Mouse (Mus musculus) right cerebral cortex, postnatal 10 days (tissue): Measurements from ENCODE around the gene Sft2d2.

ENCODE experiments used
- DNase-seq, 2 experiments: peaks; one replicate each; pipeline ENCODE4 v3.0.0; 2021; ENCODE audit warnings: low spot score in 2 of 2

Sft2d2 gene

DNA sequence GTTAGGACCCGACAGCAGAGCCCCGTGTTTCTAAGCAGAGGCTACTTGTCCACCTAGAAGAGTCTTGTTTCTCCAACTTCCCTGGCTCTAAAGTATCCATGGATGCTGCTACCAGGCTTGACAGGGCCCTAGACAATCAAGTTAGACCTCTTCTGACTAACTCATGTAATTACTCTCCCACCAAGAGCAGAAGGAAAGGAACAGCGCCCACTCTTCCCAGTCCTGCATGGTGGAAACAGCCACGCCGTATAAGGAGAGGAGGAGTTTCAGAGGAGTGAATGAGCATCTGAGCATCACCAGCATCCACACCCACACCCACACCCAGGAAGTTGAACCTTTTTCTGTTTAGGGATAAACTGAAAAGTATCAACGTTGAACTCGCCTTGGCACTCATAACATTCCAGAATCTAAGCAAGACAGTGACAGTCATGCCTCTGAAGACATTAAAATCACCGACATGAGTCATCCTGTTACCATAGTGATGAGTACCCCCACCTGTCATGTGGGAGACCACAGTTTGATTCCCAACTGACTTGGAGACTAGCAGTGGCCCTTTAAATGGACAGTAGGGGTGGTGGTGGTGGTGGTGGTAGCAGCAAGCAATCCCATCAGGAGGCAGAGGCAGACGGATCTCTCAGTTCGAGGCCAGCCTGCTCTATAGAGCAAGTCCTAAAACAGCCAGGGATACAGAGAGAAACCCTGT, 3.5 kb downstream of the Sft2d2 start:
- no peak for DNase-seq

DNA sequence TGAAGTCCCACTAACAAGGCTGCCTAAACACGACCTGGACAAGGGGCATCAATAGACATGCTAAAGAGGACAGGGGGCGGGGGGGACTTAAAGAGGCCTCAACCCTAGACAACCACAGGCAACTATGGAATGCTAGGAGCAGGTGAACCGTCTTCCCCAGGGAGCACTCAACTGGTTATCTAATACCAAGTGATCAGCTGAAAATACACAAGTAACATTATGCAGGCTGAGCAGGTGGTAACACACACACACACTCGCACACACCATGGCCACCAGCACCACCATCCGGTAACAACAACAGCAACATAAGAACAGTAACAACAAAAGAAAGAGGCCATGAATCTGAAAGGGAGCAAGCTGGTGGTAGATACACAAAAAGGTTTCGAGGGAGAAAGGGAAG, 4.2 kb downstream of the Sft2d2 start:
- DNase-seq = no peak

DNA sequence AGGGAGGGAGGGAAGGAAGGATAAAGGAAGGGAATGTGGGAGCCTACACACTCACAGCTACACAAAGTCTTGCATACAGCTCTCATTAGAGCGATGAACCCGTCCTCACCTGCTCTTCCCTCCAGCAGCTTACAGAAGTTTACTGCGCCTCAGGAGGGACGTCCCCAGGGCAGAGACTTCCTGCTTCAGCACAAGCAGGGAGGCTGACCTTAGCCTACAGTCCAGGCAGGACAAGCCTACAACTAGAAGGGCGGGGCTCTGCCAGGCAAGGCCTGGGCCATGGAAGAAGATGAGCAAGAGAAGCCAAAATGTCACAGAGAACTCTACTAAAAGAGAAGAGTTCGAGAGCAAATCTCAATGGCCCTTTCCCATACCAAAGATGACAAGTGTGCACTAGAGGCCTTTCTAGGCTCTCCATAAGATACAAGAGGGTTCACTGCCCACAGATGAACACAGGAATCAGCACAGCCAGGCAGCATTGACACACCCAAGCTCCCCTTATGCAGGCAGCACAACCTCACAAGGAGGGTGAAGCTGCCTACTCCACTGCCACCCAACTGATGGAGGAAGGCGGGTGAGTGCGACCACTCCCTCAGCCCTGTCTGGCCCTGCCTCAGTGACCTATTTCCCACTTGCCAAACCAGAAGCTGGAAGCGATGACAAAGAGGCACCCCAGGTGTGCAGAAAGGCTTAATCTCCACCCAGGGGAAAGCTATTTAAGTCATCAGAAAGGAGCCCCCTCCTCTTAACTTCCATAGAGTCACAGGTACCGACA, 5.2 kb downstream of the Sft2d2 start:
- no peak for DNase-seq

DNA sequence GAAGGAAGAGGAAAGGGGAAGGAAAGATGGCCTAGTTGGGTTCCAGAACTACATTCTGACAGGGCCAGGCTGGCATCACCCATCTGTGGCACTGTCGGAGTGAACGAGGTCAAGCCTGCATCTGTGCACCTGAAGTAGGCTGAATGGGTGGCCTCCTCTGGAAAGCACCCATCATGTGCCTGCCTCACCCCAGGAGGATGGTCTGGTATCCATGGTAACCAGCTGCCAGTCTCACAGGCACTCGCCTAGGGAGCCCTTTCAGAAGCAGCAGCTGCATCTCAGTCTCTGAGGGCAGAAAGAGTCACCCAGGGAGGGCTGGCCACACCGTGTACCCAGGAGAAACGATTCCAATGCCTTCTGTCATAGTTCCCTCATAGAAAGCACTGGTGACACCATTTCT, 6.9 kb downstream of the Sft2d2 start:
- peak in 1 of 2 experiments; percentile 34 for DNase-seq

DNA sequence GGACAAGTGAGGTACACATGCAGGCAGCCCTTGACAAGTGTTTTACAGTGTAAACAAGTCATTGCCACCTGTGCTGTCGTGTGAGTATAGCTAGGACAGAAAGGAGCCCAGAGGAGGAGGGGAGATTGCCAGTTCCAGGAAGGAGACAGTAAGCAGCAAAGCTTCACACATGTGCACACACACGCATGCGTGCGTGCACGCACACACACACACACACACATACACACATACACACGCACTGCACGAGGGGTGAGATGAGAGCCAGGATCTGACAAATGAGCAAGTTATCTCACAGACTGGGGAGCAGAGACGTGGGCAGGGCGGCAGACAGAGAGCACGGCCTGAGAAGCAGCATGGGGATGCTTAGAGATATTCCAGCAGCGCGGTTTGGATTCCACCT, 7.7 kb downstream of the Sft2d2 start:
- no peak for DNase-seq

DNA sequence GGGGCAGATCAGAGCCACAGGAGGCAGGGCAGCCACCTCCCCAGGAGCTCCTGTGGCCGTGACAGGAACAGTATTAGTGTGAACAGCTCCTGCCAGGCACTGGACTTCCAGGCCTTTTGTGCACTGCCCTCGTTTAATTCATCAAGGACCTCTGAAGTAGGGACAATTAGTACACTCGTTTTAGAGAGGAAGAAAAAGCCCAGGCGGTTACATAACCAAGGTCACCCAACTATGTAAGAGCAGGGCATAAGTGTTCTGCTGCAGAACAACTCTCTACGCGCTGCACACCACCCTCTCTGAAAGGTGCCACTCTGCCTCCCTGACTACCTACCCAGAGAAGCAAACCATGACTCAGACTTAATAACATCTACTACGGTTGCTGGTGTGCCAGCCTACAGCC, 9.1 kb downstream of the Sft2d2 start:
- DNase-seq = no peak

DNA sequence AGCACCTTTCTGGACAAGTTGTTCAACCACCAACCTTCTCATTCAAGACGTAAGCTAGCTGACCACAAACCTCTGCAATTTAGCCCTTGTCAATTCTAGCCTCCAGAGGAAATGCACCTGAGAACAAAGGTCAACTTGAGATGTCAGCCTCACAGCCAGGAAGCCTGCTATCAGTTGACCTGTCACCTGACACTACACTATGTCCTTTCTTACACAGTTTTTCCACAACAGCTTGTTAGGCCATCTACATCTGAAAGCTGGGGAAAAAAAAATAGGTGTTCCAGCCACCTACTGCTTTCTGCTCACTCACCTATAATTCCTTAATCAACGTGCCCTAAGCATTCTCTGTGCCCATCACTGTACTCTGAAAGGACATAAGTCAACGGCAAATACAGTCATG, 10.1 kb downstream of the Sft2d2 start:
- DNase-seq = no peak

DNA sequence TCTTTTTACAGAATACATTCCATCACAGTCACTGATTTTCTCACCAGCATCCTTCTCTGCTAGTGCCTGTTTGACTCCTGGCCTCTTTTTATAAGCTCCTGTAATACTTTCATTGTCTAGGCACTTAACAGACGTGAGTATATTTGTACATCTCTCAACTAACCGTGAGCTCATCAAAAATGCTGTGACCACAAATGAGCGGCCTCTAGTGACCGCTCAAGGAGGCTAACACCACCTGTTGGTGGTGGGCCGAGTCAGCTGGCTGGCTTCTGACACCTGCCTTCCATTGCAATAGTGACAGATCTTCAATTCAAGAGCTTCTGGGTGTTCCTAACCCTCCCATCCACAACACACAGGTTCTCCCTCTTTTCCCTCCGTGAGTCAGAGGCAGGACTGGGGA, 10.8 kb downstream of the Sft2d2 start:
- DNase-seq = no peak

DNA sequence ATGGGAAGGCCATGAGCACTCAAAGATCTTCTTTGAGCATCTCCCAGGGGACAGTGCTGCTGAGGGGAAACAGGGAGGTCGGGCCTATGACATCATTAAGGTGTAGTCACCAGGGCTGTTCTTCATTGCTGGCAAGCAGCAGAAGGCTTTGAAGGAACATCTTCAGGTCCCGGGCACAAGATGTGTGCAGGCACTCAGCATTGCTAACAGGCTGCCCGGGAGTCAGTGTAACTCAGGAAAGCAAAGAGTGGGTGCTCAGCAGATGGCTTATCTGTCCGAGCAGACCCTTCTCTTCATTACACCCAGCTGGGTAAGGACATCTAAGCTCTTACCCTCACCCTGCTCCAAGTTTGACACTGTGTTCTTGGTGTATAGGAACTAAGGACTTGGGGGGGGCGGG, 14.9 kb downstream of the Sft2d2 start:
- DNase-seq = no peak

DNA sequence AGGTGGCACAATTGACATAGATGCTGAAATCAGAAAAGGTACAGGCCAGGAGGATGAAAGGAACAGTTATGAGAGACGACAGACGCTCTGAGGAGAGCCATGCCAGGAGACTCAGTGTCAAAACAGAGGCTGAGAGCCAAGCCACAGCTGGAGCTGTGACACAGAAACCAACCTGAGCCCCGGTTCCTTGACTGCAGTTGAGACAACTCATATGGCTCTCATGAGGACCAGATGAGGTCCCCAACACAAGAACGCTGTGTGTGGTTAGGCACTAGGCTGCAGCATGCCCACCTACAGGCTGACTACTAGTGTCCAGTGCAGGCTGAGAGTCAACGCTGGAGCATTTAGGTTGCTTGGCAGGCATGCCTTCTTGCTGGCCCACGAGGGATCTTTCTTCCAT, 16.2 kb downstream of the Sft2d2 start:
- DNase-seq = no peak

DNA sequence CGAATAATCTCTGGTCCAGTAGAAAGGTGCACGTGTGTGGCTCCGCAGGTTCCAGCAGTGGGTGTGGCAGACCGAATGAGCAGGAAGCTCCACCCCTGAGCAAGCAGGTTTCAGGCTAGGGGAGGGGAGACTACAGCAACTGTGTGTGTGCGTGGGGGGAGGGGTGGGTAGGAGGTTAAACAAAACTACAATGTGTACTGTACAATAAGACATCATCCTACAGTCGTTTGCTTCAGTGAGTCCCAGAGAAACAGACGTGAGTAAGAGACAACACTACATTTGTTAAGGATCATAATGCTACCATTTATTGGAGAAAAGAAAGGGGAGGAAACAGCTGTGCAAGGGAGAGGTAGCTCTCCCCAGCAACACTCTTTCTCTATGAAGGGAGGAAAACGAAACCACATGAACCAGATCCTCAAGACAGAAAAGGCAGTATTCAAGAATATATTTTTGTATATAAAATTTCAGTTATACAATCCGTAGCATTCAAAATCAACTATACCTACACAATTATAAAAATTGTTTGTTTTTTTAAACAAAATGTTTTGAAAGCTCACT, 20.1 kb downstream of the Sft2d2 start:
- DNase-seq = no peak

DNA sequence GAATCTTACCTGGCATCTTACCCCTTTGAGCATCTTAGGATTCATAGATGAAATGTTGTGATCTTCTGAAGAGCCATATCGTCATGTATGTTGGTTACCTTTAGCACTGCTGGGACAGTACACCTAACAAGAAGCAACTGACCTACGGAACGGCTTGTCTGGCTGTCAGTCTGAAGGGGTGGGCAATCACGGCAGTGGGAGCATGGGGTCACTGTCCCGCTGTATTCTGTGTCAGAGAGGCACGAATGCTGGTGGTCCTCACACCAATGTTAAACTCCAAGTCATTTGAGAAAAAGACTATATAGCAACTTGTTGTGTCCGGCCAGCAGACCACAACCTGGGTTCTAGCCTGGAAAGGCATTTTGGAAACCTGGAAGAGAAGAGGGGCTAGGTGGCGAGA, 23.0 kb downstream of the Sft2d2 start:
- peak in 1 of 2 experiments; percentile 6 for DNase-seq

DNA sequence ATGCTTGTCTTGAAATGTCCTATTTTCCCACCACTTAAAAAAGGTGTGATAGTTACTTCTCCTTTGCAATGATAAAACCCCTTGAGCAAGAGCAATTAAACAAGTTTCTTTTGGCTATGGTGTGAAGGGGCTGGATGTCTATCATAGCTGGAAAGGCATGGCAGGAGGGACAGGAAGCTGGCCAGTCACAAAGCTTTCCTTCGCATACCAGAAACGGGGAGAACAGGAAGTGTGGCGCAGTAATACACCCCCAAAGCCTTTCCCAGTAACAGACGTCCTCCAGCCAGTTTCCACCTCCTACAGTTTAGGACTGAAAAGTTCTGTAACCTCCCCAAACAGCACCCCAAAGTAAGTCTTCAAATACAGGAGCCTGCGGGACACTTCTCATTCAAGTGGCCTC, 24.1 kb downstream of the Sft2d2 start:
- no peak for DNase-seq

DNA sequence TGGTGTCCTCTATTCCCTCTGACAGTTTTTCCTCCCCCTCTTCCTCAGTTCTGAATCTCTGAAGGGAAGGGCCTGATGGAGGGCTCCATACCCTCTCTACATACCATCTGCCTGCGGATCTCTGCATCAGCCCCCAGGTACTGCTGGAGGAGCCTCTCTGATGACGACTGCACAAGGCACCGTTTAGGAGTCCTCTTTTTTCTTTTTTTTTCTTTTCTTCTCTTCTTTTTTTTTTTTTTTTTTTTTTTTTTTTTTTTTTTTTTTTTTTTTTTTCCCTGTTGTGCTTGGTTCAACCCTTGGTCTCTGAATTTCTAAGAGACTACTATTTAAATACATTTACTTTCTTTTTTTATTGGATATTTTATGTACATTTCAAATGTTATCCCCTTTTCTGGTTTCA, 24.8 kb downstream of the Sft2d2 start:
- DNase-seq = no peak

DNA sequence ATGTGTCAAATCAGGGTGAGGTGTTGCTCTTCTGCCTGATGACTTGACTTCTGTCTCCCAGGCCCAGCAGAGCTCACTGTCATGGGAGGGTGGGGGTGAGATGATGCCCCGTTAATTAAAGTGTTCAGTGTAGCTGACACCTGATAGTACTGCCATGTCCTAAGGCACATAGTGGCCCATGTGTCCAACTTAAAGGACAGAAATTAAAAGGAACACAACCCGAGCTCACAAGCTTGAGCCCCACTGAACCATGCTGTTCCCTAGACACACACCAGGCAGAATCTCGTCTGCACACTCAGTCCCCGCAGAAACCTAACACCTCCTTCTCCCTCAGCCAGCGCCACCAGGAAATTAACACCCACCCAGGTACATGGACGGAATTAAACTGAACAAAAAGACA, 29.3 kb downstream of the Sft2d2 start:
- no peak for DNase-seq

DNA sequence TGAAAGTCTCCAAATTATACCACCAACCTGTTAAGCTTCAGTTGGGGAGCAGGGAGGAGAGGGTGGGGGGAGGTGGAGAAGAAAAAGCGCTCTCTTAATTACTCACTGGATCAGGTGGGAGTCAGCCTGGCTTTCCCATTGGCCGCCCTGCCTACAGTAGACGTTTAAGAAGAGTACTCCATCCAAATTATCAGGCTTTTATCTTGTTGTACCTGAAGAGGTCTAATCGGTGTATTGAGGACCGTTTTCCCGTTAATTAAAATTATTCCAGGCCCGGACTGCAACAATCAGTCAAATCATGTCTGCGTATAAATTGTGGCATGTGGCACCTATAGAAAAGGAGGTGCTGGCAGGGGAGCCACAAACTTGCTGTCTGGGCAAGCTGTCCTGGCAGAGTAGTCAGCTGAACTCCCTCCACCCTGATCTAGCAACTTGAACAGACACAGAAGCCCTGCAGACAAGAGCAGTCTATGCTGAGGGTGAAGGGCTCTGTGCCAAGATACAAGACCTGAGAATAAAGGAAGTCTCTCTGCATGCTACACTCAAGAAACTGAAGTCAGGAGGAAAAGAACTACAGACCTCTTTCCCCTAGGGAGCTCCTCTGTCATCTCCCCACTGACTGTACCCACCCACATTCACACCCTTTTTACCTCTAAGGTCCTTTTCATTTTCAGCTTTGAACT, 33.4 kb downstream of the Sft2d2 start, which contains the start of gene Tbx19:
Gene Tbx19, minus strand, starts transcription at position 51 of the 683 bp plus-strand sequence.
- DNase-seq = peak; percentile 44 to 51

DNA sequence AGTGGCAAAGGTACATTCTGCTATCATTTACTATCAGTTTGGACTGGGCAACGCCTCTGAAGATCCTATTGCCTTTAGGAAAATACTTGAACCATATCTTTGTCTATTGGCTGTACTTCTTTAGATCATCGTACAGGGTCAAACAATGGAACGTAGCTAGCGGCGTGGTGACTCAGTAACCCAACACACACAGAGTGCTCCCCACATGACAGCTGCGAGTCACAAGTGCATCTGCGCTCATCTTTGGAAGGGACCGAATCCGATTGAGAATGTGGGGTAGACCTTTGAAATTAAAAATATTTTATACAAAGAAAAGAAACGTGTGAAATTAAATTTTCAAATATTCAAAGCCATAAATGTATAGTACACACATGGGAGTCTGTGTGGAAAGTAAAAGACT, 35.4 kb downstream of the Sft2d2 start:
- no peak for DNase-seq

DNA sequence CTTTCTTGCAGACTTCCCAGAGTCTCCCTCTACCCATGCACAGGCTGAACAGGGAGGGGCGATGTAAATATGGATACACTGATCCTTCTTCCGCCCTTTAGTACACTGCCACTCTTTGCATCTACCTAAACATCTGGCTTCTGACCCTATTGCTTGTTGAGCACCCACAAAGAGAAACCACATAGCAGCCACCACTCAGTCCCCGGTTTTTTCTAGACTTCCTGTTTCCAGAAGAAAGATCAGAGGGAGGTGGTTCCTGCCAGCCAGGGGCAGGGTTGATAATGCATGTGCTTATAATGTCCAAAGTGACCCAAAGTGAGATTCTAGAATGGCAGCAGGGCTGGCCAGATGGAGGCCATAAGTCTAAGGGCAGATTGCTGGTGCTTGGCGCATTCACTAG, 40.1 kb downstream of the Sft2d2 start:
- no peak for DNase-seq

DNA sequence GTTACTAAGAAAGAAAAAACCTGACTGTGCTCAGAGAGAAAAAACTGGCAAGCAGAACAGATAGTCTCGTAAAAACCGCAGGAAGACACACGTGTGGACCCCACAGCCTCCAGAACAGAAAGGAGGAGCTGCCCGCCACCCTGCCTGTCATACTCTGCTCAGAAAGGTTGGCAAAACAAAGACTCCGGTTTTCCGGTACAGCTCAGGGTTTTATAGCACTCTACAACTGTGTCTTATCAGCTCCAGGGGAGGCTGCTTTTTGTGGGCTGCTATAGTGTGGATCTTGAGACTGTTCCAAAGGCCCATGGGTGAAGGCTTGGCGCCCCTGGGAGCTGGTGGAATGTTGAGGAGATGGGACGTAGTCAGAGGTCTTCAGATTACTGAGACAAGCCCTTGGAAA, 43.0 kb downstream of the Sft2d2 start:
- no peak for DNase-seq

DNA sequence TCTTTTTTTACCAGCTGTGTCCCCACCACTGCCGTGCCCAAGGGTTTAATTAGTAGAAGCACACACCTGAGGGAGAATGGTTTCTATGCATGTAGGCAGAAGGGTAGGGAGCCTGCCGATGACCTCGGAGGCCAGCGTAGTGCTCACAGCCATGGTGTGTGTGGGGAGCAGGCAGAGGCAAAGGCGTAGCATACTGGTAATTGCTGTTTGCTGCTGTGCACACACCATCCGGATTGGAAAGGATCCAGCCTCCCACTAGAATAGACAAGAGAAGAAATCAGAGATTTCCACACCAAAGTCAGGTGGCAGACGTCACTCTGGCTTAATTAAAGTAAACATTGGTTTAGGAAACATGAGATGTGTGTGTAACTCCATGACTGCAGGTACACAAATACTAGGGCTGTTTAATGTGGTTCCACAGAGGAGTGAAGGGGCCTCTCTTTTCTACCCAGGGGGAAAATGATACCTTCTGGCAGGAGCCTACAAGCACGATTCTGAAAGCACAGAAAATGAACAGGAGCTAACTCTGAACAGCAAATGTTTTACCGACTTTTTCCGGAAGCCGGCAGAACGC, 51.8 kb downstream of the Sft2d2 start:
- no peak for DNase-seq

DNA sequence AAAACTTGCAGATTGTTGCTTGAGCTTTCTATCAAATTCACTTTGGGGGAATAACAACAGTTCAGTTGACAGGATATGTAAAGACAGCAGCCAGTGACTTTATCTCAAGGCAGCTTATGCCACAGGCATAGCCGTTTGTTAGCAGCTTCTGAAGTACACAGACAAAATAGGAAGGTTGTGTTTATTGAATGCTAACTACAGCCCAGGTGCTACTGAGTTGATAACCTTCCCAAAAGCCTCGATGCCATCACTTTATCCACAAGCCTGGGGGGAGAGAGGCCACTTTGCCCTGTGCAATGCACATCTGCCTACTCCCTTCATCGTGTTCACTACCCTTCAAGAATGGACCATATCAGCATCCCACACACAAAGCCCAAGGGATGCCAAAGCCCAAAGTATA, 54.0 kb downstream of the Sft2d2 start:
- no peak for DNase-seq

DNA sequence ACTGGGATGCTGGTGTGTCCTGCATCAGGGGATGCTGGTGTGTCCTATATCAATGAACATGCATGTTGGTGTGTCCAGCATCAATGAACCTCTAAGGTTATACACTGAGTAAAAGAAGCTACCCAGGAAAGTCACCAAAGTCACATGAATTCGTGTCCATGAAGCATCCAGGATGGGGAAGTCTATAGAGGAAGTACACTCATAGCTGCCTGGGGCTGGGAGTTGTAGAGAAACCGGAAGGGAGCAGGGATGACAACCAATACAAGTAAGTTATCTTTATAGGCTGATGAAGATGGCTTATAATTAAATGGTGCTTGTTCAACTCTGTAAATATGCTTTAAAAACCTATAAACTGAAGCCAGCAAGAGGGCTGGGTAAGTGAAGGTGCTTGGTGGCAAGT, 60.4 kb downstream of the Sft2d2 start:
- no peak for DNase-seq
